Mouse (Mus musculus) spleen, adult 2 months (tissue): ENCODE results near the gene Coro1b. TPM values are rescaled to one million over a fixed set of nuclear protein-coding genes. Genes with fewer than 3 reads are reported as not detected.

Experiments
- DNase-seq, 2 experiments: peaks; one replicate each; pipeline versions ENCODE4 v3.0.0 to v3.0.0-alpha.2; 2012 to 2021; ENCODE audit warnings: low spot score in 2 of 2, low read depth in 1 of 2
- H3K27ac ChIP-seq: fragments of 200-500 bp; 2 replicates; pipeline ENCODE4 v1.5.1; 2012; ENCODE audit warnings: low read length, inconsistent platforms; ENCODE audit not compliant: insufficient read depth
- H3K27me3 ChIP-seq: fragments of 200-500 bp; 2 replicates; pipeline ENCODE4 v1.6.1; 2012; ENCODE audit warnings: mild to moderate bottlenecking, moderate library complexity, low read length, inconsistent platforms; ENCODE audit not compliant: control insufficient read depth, insufficient read depth
- H3K36me3 ChIP-seq: fragments of 200-500 bp; 2 replicates; pipeline ENCODE4 v1.6.1; 2012; ENCODE audit warnings: mild to moderate bottlenecking, low read length, inconsistent platforms; ENCODE audit not compliant: control insufficient read depth, insufficient read depth
- H3K4me1 ChIP-seq: fragments of 200-500 bp; 2 replicates; pipeline ENCODE4 v1.6.1; 2011; ENCODE audit warnings: inconsistent platforms; ENCODE audit not compliant: control insufficient read depth, insufficient read depth, insufficient read length
- H3K4me3 ChIP-seq: fragments of 200-500 bp; 2 replicates; pipeline ENCODE4 v1.5.1; 2011; ENCODE audit warnings: mild to moderate bottlenecking, inconsistent platforms; ENCODE audit not compliant: insufficient read depth, insufficient read length; ENCODE audit errors: extremely low read depth
- CTCF ChIP-seq: fragments of 200-500 bp; IDR thresholded peaks from 2 replicates; pipeline ENCODE4 v1.5.1; 2011; ENCODE audit warnings: mild to moderate bottlenecking, inconsistent platforms; ENCODE audit not compliant: insufficient read depth, insufficient read length, insufficient replicate concordance; ENCODE audit errors: extremely low read depth
- POLR2A ChIP-seq: fragments of 200-500 bp; IDR thresholded peaks from 2 replicates; pipeline ENCODE4 v1.6.1; 2011; ENCODE audit warnings: low read depth, low read length, inconsistent platforms
- WGBS: fragments of 180-500 bp; shearing (Covaris S2); methylation state at CpG from one replicate; pipeline ENCODE4 v1.1.7; 2018; 5-methylcytosine and 5-hydroxymethylcytosine counted together
- polyA plus RNA-seq: library from polyadenylated mRNA; depleted of rRNA; stranded (reverse); fragments of >200 nt; gene quantifications from 2 replicates; pipeline ENCODE4 v1.2.3, GENCODE M21; 2012; rRNA removed

Coro1b gene
- polyA plus RNA-seq, 1 experiment, result 386 TPM

GRCm38 (mm10) chr19:4196548-4196947, 48.1 kb downstream of the Coro1b start:
- peak overlapping the region; percentile 11; the same call in 1 of the 2 replicates for H3K27ac ChIP-seq
- TF ChIP-seq CTCF (no peak), POLR2A (no peak)
- peaks cover 40% of the 10 kb centered on the region for H3K36me3 ChIP-seq
- WGBS, result 19% methylated on average over 5 of the region's 5 CpGs
- no peaks in the 10 kb centered on the region for H3K27me3 ChIP-seq
- no peak overlapping the region for H3K4me3 ChIP-seq
- H3K4me1 ChIP-seq, result peaks cover 23% of the 10 kb centered on the region; the same call in 1 of the 2 replicates
- DNase-seq, result no peak

- Histone ChIP-seq H3K4me1 (peaks cover 29% of the 10 kb centered on the region; the same call in 1 of the 2 replicates), H3K27me3 (no peaks in the 10 kb centered on the region), H3K27ac (no peak overlapping the region; the same call in 1 of the 2 replicates), H3K4me3 (no peak overlapping the region), H3K36me3 (peaks cover 40% of the 10 kb centered on the region)
- DNase-seq, result no peak
- WGBS, result 87% methylated on average over 3 of the region's 3 CpGs
- no peak for TF ChIP-seq POLR2A
- TF ChIP-seq CTCF, result no peak
These were observed 48.8 kb downstream of the Coro1b start for GRCm38 (mm10) chr19:4197180-4197579.

- DNase-seq, result peak; percentile 93 to 98
- under 1% methylated on average over 34 of the region's 34 CpGs for WGBS
- H3K27ac ChIP-seq, result peak within 1 kb of the TSS; percentile 88
- peaks cover 8% of the 10 kb centered on the region for H3K36me3 ChIP-seq
- peaks cover 33% of the 10 kb centered on the region for H3K4me1 ChIP-seq
- H3K27me3 ChIP-seq, result no peaks in the 10 kb centered on the region
- peak within 1 kb of the TSS; percentile 86 for H3K4me3 ChIP-seq
- no peak for TF ChIP-seq CTCF
- TF ChIP-seq POLR2A, result peak; percentile 26
These were observed 53.0 kb downstream of the Coro1b start, which contains the start of gene Rad9a for GRCm38 (mm10) chr19:4201291-4201909. Gene Rad9a, minus strand, starts transcription at chr19:4201662.

- peak overlapping the region; percentile 88 for H3K27ac ChIP-seq
- peaks cover 4% of the 10 kb centered on the region; the same call in 1 of the 2 replicates for H3K36me3 ChIP-seq
- no peaks in the 10 kb centered on the region for H3K27me3 ChIP-seq
- TF ChIP-seq POLR2A (no peak), CTCF (no peak)
- peak overlapping the region; percentile 86 for H3K4me3 ChIP-seq
- peaks cover 33% of the 10 kb centered on the region for H3K4me1 ChIP-seq
- 64% methylated on average over 7 of the region's 7 CpGs for WGBS
- DNase-seq, result no peak
These were observed 53.7 kb downstream of the Coro1b start for GRCm38 (mm10) chr19:4202149-4202548.

- Histone ChIP-seq H3K27ac (peak overlapping the region; percentile 88), H3K27me3 (no peaks in the 10 kb centered on the region), H3K4me1 (peaks cover 33% of the 10 kb centered on the region), H3K4me3 (no peak overlapping the region), H3K36me3 (peaks cover under 1% of the 10 kb centered on the region; the same call in 1 of the 2 replicates)
- WGBS, result 23% methylated on average over 3 of the region's 3 CpGs
- TF ChIP-seq CTCF (no peak), POLR2A (no peak)
- no peak for DNase-seq
These were observed 54.7 kb downstream of the Coro1b start for GRCm38 (mm10) chr19:4203148-4203547.

Other genes with a start within 250 kb of the Coro1b start
- 269 and 299 TPM in 2 replicates for gene Tcirg1, start 241.5 kb upstream of the Coro1b start, polyA plus RNA-seq
- gene Ndufs8, start 235.8 kb upstream of the Coro1b start, polyA plus RNA-seq, result 120 and 161 TPM in 2 replicates
- gene Aldh3b1, start 218.8 kb upstream of the Coro1b start, polyA plus RNA-seq, result 24.6 and 26.1 TPM in 2 replicates
- gene Unc93b1, start 213.4 kb upstream of the Coro1b start, polyA plus RNA-seq, result 753 and 934 TPM in 2 replicates
- gene Aldh3b3, start 190.0 kb upstream of the Coro1b start, polyA plus RNA-seq, result 0.07 and 0.20 TPM in 2 replicates
- gene Aldh3b2, start 176.3 kb upstream of the Coro1b start, polyA plus RNA-seq, result 0.65 and 0.79 TPM in 2 replicates
- 9.6 and 11.1 TPM in 2 replicates for gene Acy3, start 162.0 kb upstream of the Coro1b start, polyA plus RNA-seq
- not detected in 2 replicates for gene Tbx10, start 155.9 kb upstream of the Coro1b start, polyA plus RNA-seq
- gene Nudt8, start 148.0 kb upstream of the Coro1b start, polyA plus RNA-seq, result 18.5 and 22.2 TPM in 2 replicates
- 2.9 and 3.1 TPM in 2 replicates for gene Gm49405, start 148.0 kb upstream of the Coro1b start, polyA plus RNA-seq
- 12.8 and 13.7 TPM in 2 replicates for gene Doc2g, start 145.3 kb upstream of the Coro1b start, polyA plus RNA-seq
- 65.5 and 71.3 TPM in 2 replicates for gene Ndufv1, start 135.8 kb upstream of the Coro1b start, polyA plus RNA-seq
- 179 and 335 TPM in 2 replicates for gene Gstp1, start 110.6 kb upstream of the Coro1b start, polyA plus RNA-seq
- 17.9 and 132 TPM in 2 replicates for gene Gstp2, start 102.6 kb upstream of the Coro1b start, polyA plus RNA-seq
- 13.0 and 15.7 TPM in 2 replicates for gene Gstp3, start 89.0 kb upstream of the Coro1b start, polyA plus RNA-seq
- gene Cabp2, start 67.0 kb upstream of the Coro1b start, polyA plus RNA-seq, result 7.0 and 8.3 TPM in 2 replicates
- gene Cdk2ap2, start 51.4 kb upstream of the Coro1b start, polyA plus RNA-seq, result 247 and 334 TPM in 2 replicates
- 358 and 415 TPM in 2 replicates for gene Pitpnm1, start 48.6 kb upstream of the Coro1b start, polyA plus RNA-seq
- 85.3 and 99.6 TPM in 2 replicates for gene Aip, start 22.8 kb upstream of the Coro1b start, polyA plus RNA-seq
- gene Gpr152, start 8.8 kb upstream of the Coro1b start, polyA plus RNA-seq, result 0.09 and 0.11 TPM in 2 replicates
- 1.9 and 2.2 TPM in 2 replicates for gene Cabp4, start 4.6 kb upstream of the Coro1b start, polyA plus RNA-seq
- gene Ptprcap, start 5.0 kb downstream of the Coro1b start, polyA plus RNA-seq, result 631 and 1,026 TPM in 2 replicates
- gene Rps6kb2, start 14.7 kb downstream of the Coro1b start, polyA plus RNA-seq, result 40.7 and 51.5 TPM in 2 replicates
- gene Carns1, start 26.9 kb downstream of the Coro1b start, polyA plus RNA-seq, result 52.0 and 64.5 TPM in 2 replicates
- 266 and 328 TPM in 2 replicates for gene Tbc1d10c, start 42.7 kb downstream of the Coro1b start, polyA plus RNA-seq
- 464 and 481 TPM in 2 replicates for gene Ppp1ca, start 43.4 kb downstream of the Coro1b start, polyA plus RNA-seq
- 53.1 and 62.9 TPM in 2 replicates for gene Rad9a, start 53.0 kb downstream of the Coro1b start, polyA plus RNA-seq
- 128 and 163 TPM in 2 replicates for gene Clcf1, start 65.6 kb downstream of the Coro1b start, polyA plus RNA-seq
- gene AC109138.7, start 65.7 kb downstream of the Coro1b start, polyA plus RNA-seq, result not detected in 2 replicates
- 233 and 309 TPM in 2 replicates for gene Pold4, start 83.3 kb downstream of the Coro1b start, polyA plus RNA-seq
- 43.3 and 51.1 TPM in 2 replicates for gene Ssh3, start 120.6 kb downstream of the Coro1b start, polyA plus RNA-seq
- 16.1 and 17.7 TPM in 2 replicates for gene Ankrd13d, start 134.5 kb downstream of the Coro1b start, polyA plus RNA-seq
- gene Grk2, start 157.6 kb downstream of the Coro1b start, polyA plus RNA-seq, result 301 and 394 TPM in 2 replicates
- gene Kdm2a, start 249.7 kb downstream of the Coro1b start, polyA plus RNA-seq, result 98.9 and 115 TPM in 2 replicates